Mouse (Mus musculus) G1E (cell line): ENCODE data around the gene Klrb1a.

Experiments
- CTCF ChIP-seq: IDR thresholded peaks from 2 replicates; pipeline ENCODE4 v1.5.1; 2012; ENCODE audit warnings: low read depth, low read length, inconsistent platforms, mixed read lengths
- GATA1 ChIP-seq: IDR thresholded peaks from 2 replicates; pipeline ENCODE4 v1.6.1; 2012; ENCODE audit warnings: borderline replicate concordance, low read length, inconsistent platforms, mixed read lengths
- GATA2 ChIP-seq: IDR thresholded peaks from 2 replicates; pipeline ENCODE4 v1.6.1; 2012; ENCODE audit warnings: low read depth, low read length, inconsistent platforms, borderline replicate concordance
- POLR2AphosphoS5 ChIP-seq: IDR thresholded peaks from 2 replicates; pipeline ENCODE4 v1.6.1; 2012; ENCODE audit warnings: low read depth, low read length, inconsistent platforms; ENCODE audit not compliant: insufficient replicate concordance

GRCm38 (mm10) chr6:128594651-128595050 is 28.7 kb downstream of the Klrb1a start:
- TF ChIP-seq CTCF (no peak), GATA2 (no peak), POLR2AphosphoS5 (no peak), GATA1 (no peak)
